Mouse (Mus musculus) lung, postnatal 0 days (tissue): ENCODE measurements at regions not wholly inside any gene's neighbourhood (a gene's known extent, or its start where the extent isn't known, plus 50 kb on each side); places are given as distances from the start of the nearest gene placed in this dataset.

Experiments
- ATAC-seq: fragments of 200-750 bp; cut with Nextera tagmentation; 2 replicates; pipeline ENCODE4 v1.8.0; 2017; ENCODE audit warnings: moderate library complexity
- DNase-seq: peaks from one replicate; pipeline ENCODE4 v3.0.0-alpha.2; 2016; ENCODE audit warnings: low spot score
- H3K27ac ChIP-seq: fragments of 300-500 bp; sonication (generic); 2 replicates; pipeline ENCODE4 v1.5.1; 2014; ENCODE audit warnings: antibody characterized with exemption, mild to moderate bottlenecking, low read length, mixed read lengths
- H3K27me3 ChIP-seq: fragments of 300-500 bp; sonication (generic); replicated peaks from 2 replicates; pipeline ENCODE4 v1.6.1; 2014; ENCODE audit warnings: low read length, mixed read lengths; ENCODE audit not compliant: insufficient read depth
- H3K36me3 ChIP-seq: fragments of 300-500 bp; sonication (generic); 2 replicates; pipeline ENCODE4 v1.6.1; 2014; ENCODE audit warnings: low read length, mixed read lengths; ENCODE audit not compliant: insufficient read depth
- H3K4me1 ChIP-seq: fragments of 300-500 bp; sonication (generic); 2 replicates; pipeline ENCODE4 v1.6.1; 2014; ENCODE audit warnings: antibody characterized with exemption, low read depth, low read length, mixed read lengths; ENCODE audit not compliant: insufficient read depth
- H3K4me2 ChIP-seq: fragments of 300-500 bp; sonication (generic); replicated peaks from 2 replicates; pipeline ENCODE4 v1.6.1; 2014; ENCODE audit warnings: low read depth, mild to moderate bottlenecking, low read length, moderate library complexity, mixed read lengths
- H3K4me3 ChIP-seq: fragments of 300-500 bp; sonication (generic); 2 replicates; pipeline ENCODE4 v1.5.1; 2014; ENCODE audit warnings: low read depth, low read length
- H3K9ac ChIP-seq: fragments of 300-500 bp; sonication (generic); replicated peaks from 2 replicates; pipeline ENCODE4 v1.6.1; 2014; ENCODE audit warnings: low read depth, mild to moderate bottlenecking
- H3K9me3 ChIP-seq: fragments of 300-500 bp; sonication (generic); 2 replicates; pipeline ENCODE4 v1.6.1; 2016; ENCODE audit warnings: low read length, mixed read lengths
- CTCF ChIP-seq: IDR thresholded peaks from 2 replicates; pipeline ENCODE4 v1.5.1; 2016; ENCODE audit warnings: antibody characterized with exemption, mild to moderate bottlenecking
- EP300 ChIP-seq: IDR thresholded peaks from 2 replicates; pipeline ENCODE4 v1.6.1; 2016; ENCODE audit warnings: antibody characterized with exemption, mild to moderate bottlenecking, control low read depth
- WGBS: fragments of 180-500 bp; shearing (Covaris S2); extraction: QIAGEN DNeasy Blood & Tissue Kit; methylation state at CpG from one replicate; pipeline ENCODE4 v1.1.7; 2014; 5-methylcytosine and 5-hydroxymethylcytosine counted together

- TF ChIP-seq CTCF = no peak
- no peak overlapping the region for H3K4me2 ChIP-seq
- no peak overlapping the region for H3K4me3 ChIP-seq
- no peaks in the 10 kb centered on the region for H3K9me3 ChIP-seq
- no peaks in the 10 kb centered on the region for H3K27me3 ChIP-seq
- H3K4me1 ChIP-seq = peaks cover 8% of the 10 kb centered on the region
- WGBS = 87% methylated on average over 6 of the region's 6 CpGs
- no peaks in the 10 kb centered on the region for H3K36me3 ChIP-seq
- no peak overlapping the region for H3K9ac ChIP-seq
- ATAC-seq (no peak), DNase-seq (no peak)
- H3K27ac ChIP-seq = no peak overlapping the region
Measured at GRCm38 (mm10) chr2:166270007-166270406, 114.5 kb upstream of the Sulf2 start.

- Histone ChIP-seq H3K27me3 (no peaks in the 10 kb centered on the region), H3K27ac (no peak overlapping the region), H3K4me3 (no peak overlapping the region), H3K4me1 (no peaks in the 10 kb centered on the region), H3K36me3 (no peaks in the 10 kb centered on the region), H3K9ac (no peak overlapping the region), H3K9me3 (no peaks in the 10 kb centered on the region), H3K4me2 (no peak overlapping the region)
- WGBS = 85% methylated on average over 4 of the region's 4 CpGs
- TF ChIP-seq EP300 (no peak), CTCF (no peak)
- DNase-seq (no peak), ATAC-seq (no peak)
Measured at GRCm38 (mm10) chr2:166266915-166267314, 111.5 kb upstream of the Sulf2 start.

GRCm38 (mm10) chr2:166266507-166266906 lies 111.0 kb upstream of the Sulf2 start:
- ATAC-seq (no peak), DNase-seq (no peak)
- no peak overlapping the region for H3K4me3 ChIP-seq
- H3K4me1 ChIP-seq = 0 out of 2 replicates have a peak, but pooled peaks cover 2% of the 10 kb centered on the region
- no peaks in the 10 kb centered on the region for H3K27me3 ChIP-seq
- WGBS = 82% methylated on average over 9 of the region's 9 CpGs
- no peak overlapping the region for H3K27ac ChIP-seq
- H3K4me2 ChIP-seq = no peak overlapping the region
- no peak for TF ChIP-seq EP300
- TF ChIP-seq CTCF = no peak
- no peak overlapping the region for H3K9ac ChIP-seq
- no peaks in the 10 kb centered on the region for H3K9me3 ChIP-seq
- no peaks in the 10 kb centered on the region for H3K36me3 ChIP-seq

GRCm38 (mm10) chr2:166264756-166265155 lies 109.3 kb upstream of the Sulf2 start:
- Histone ChIP-seq H3K27me3 (no peaks in the 10 kb centered on the region), H3K27ac (no peak overlapping the region), H3K4me3 (no peak overlapping the region), H3K4me2 (no peak overlapping the region), H3K4me1 (peaks cover 7% of the 10 kb centered on the region; the same call in 1 of the 2 replicates), H3K9me3 (no peaks in the 10 kb centered on the region), H3K9ac (no peak overlapping the region), H3K36me3 (no peaks in the 10 kb centered on the region)
- ATAC-seq = no peak
- DNase-seq = no peak
- WGBS = 68% methylated on average over 9 of the region's 9 CpGs
- TF ChIP-seq CTCF (no peak), EP300 (no peak)

GRCm38 (mm10) chr2:166261799-166262198 lies 106.3 kb upstream of the Sulf2 start:
- TF ChIP-seq EP300 (no peak), CTCF (no peak)
- Histone ChIP-seq H3K9ac (no peak overlapping the region), H3K4me3 (no peak overlapping the region), H3K4me1 (peaks cover 7% of the 10 kb centered on the region; the same call in 1 of the 2 replicates), H3K27me3 (no peaks in the 10 kb centered on the region), H3K36me3 (no peaks in the 10 kb centered on the region), H3K4me2 (no peak overlapping the region), H3K27ac (no peak overlapping the region), H3K9me3 (no peaks in the 10 kb centered on the region)
- ATAC-seq (peak; percentile 74), DNase-seq (peak; percentile 67)
- WGBS = 32% methylated on average over 7 of the region's 7 CpGs

- ATAC-seq = no peak
- Histone ChIP-seq H3K36me3 (no peaks in the 10 kb centered on the region), H3K4me2 (no peak overlapping the region), H3K27me3 (no peaks in the 10 kb centered on the region), H3K4me3 (no peak overlapping the region), H3K4me1 (peaks cover 7% of the 10 kb centered on the region; the same call in 1 of the 2 replicates), H3K27ac (no peak overlapping the region), H3K9me3 (no peaks in the 10 kb centered on the region), H3K9ac (no peak overlapping the region)
- TF ChIP-seq CTCF = no peak
- no peak for TF ChIP-seq EP300
- peak; percentile 25 for DNase-seq
- WGBS = 33% methylated on average over 7 of the region's 7 CpGs
Measured at GRCm38 (mm10) chr2:166261065-166261464, 105.6 kb upstream of the Sulf2 start.

- no peaks in the 10 kb centered on the region for H3K9me3 ChIP-seq
- ATAC-seq (no peak), DNase-seq (no peak)
- no peak overlapping the region for H3K9ac ChIP-seq
- WGBS = 19% methylated on average over 7 of the region's 7 CpGs
- H3K4me3 ChIP-seq = no peak overlapping the region
- H3K27me3 ChIP-seq = no peaks in the 10 kb centered on the region
- H3K4me1 ChIP-seq = peaks cover 7% of the 10 kb centered on the region; the same call in 1 of the 2 replicates
- TF ChIP-seq CTCF (peak; percentile 17), EP300 (no peak)
- no peak overlapping the region for H3K4me2 ChIP-seq
- no peak overlapping the region for H3K27ac ChIP-seq
- H3K36me3 ChIP-seq = no peaks in the 10 kb centered on the region
Measured at GRCm38 (mm10) chr2:166258771-166259180, 103.3 kb upstream of the Sulf2 start.
